Mouse (Mus musculus) forebrain, embryonic 11.5 days (tissue): ENCODE results near the gene Zfp384. TPM values are rescaled to one million over a fixed set of nuclear protein-coding genes. Genes with fewer than 3 reads are reported as not detected.

Source experiments
- ATAC-seq: fragments of 200-750 bp; cut with Nextera tagmentation; replicated peaks from 2 replicates; pipeline ENCODE4 v1.8.0; 2017; ENCODE audit warnings: moderate TSS enrichment; ENCODE audit not compliant: low FRiP score
- DNase-seq: peaks from one replicate; pipeline ENCODE4 v3.0.0-alpha.2; 2017; ENCODE audit warnings: low spot score
- H3K27ac ChIP-seq: fragments of 300-500 bp; sonication (generic); 2 replicates; pipeline ENCODE4 v1.5.1; 2014; ENCODE audit warnings: low read depth, low read length
- H3K27me3 ChIP-seq: fragments of 300-500 bp; sonication (generic); 2 replicates; pipeline ENCODE4 v1.6.1; 2014; ENCODE audit warnings: mild to moderate bottlenecking, low read length, mixed read lengths; ENCODE audit not compliant: control insufficient read depth, insufficient read depth
- H3K36me3 ChIP-seq: fragments of 300-500 bp; sonication (generic); 2 replicates; pipeline ENCODE4 v1.6.1; 2014; ENCODE audit warnings: mild to moderate bottlenecking, low read length, moderate library complexity, mixed read lengths; ENCODE audit not compliant: control insufficient read depth, insufficient read depth
- H3K4me1 ChIP-seq: fragments of 300-500 bp; sonication (generic); replicated peaks from 2 replicates; pipeline ENCODE4 v1.6.1; 2014; ENCODE audit warnings: low read length, mixed read lengths; ENCODE audit not compliant: control insufficient read depth, insufficient read depth
- H3K4me2 ChIP-seq: fragments of 300-500 bp; sonication (generic); 2 replicates; pipeline ENCODE4 v1.6.1; 2014; ENCODE audit warnings: low read depth, mild to moderate bottlenecking, low read length, moderate library complexity, mixed read lengths; ENCODE audit not compliant: severe bottlenecking
- H3K4me3 ChIP-seq: fragments of 300-500 bp; sonication (generic); 2 replicates; pipeline ENCODE4 v1.5.1; 2014; ENCODE audit warnings: low read depth, low read length
- H3K9ac ChIP-seq: fragments of 300-500 bp; sonication (generic); 2 replicates; pipeline ENCODE4 v1.6.1; 2014; ENCODE audit warnings: low read length
- H3K9me3 ChIP-seq: fragments of 300-500 bp; sonication (generic); 2 replicates; pipeline ENCODE4 v1.6.1; 2016; ENCODE audit warnings: low read length, mixed read lengths; ENCODE audit not compliant: control insufficient read depth
- WGBS: fragments of 180-500 bp; shearing (Covaris S2); extraction: QIAGEN DNeasy Blood & Tissue Kit; methylation state at CpG from one replicate; pipeline ENCODE4 v1.1.7; 2014; 5-methylcytosine and 5-hydroxymethylcytosine counted together
- polyA plus RNA-seq: library from polyadenylated mRNA; unstranded; fragments of >200 nt; fragmentation: Nextera tagmentation; extraction: Ambion mirVana; gene quantifications from 2 replicates; pipeline ENCODE4 v1.2.1, GENCODE M21; 2014

The Zfp384 gene
- polyA plus RNA-seq, 1 experiment from 2014 or later = 9.0 TPM

GRCm38 (mm10) chr6:125073825-125074224, 64.9 kb downstream of the Zfp384 start:
- Histone ChIP-seq H3K27me3 (no peaks in the 10 kb centered on the region), H3K4me1 (peaks cover 2% of the 10 kb centered on the region), H3K27ac (no peak overlapping the region), H3K9me3 (no peaks in the 10 kb centered on the region), H3K36me3 (no peaks in the 10 kb centered on the region), H3K9ac (no peak overlapping the region), H3K4me3 (no peak overlapping the region), H3K4me2 (no peak overlapping the region)
- ATAC-seq (no peak), DNase-seq (no peak)
- 74% methylated on average over 8 of the region's 8 CpGs for whole genome bisulfite sequencing

GRCm38 (mm10) chr6:125081394-125081793, 72.4 kb downstream of the Zfp384 start:
- Histone ChIP-seq H3K9ac (peak overlapping the region; percentile 69), H3K4me1 (0 out of 2 replicates have a peak, but pooled peaks cover 2% of the 10 kb centered on the region), H3K4me2 (peak overlapping the region; percentile 68), H3K27me3 (no peaks in the 10 kb centered on the region), H3K27ac (peak overlapping the region; percentile 72), H3K9me3 (no peaks in the 10 kb centered on the region), H3K4me3 (peak overlapping the region; percentile 35), H3K36me3 (no peaks in the 10 kb centered on the region)
- ATAC-seq (peak; percentile 60; the same call in 1 of the 2 replicates), DNase-seq (no peak)
- 25% methylated on average over 25 of the region's 25 CpGs for WGBS

DNA sequence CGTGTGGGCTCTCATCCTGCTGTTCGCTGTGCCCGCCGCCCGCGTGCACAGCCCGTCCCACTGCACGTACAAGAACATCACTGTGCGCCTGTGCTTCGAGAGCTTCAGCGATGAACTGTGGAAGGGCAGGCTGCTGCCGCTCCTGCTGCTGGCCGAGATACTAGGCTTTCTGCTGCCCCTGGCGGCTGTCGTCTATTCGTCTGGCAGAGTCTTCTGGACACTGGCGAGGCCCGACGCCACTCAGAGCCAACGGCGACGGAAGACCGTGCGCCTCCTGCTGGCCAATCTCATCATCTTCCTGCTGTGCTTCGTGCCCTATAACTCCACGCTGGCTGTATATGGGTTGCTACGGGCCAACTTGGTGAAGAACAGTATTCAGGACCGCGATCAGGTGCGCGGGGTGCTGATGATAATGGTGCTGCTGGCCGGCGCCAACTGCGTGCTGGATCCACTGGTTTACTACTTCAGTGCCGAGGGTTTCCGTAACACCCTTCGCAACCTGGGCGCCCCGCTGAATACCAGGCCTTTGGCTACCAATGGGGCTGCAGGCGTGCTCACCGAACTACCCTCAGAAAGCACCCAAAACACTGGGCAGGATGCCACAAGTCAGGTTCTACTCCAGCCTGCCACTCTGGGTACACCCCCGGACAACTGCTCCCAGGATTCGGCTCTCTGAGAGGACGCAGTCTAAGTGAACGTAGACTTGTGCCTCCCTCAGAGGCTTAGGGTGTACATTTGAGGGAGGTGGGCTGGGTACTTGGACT, 73.0 kb downstream of the Zfp384 start:
- Histone ChIP-seq H3K27me3 (no peaks in the 10 kb centered on the region), H3K9ac (peak overlapping the region; percentile 69), H3K4me2 (peak overlapping the region; percentile 68), H3K4me3 (peak overlapping the region; percentile 35), H3K36me3 (no peaks in the 10 kb centered on the region), H3K4me1 (0 out of 2 replicates have a peak, but pooled peaks cover 2% of the 10 kb centered on the region), H3K9me3 (no peaks in the 10 kb centered on the region), H3K27ac (peak overlapping the region; percentile 72)
- 21% methylated on average over 45 of the region's 45 CpGs for WGBS
- DNase-seq (peak; percentile 96), ATAC-seq (peak; percentile 90)

GRCm38 (mm10) chr6:125082801-125083386, 73.9 kb downstream of the Zfp384 start:
- Histone ChIP-seq H3K27me3 (no peaks in the 10 kb centered on the region), H3K9me3 (no peaks in the 10 kb centered on the region), H3K36me3 (no peaks in the 10 kb centered on the region), H3K9ac (no peak overlapping the region), H3K4me3 (no peak overlapping the region), H3K4me1 (0 out of 2 replicates have a peak, but pooled peaks cover 2% of the 10 kb centered on the region), H3K4me2 (no peak overlapping the region), H3K27ac (no peak overlapping the region)
- DNase-seq (no peak), ATAC-seq (no peak)
- 88% methylated on average over 7 of the region's 7 CpGs for WGBS

DNA sequence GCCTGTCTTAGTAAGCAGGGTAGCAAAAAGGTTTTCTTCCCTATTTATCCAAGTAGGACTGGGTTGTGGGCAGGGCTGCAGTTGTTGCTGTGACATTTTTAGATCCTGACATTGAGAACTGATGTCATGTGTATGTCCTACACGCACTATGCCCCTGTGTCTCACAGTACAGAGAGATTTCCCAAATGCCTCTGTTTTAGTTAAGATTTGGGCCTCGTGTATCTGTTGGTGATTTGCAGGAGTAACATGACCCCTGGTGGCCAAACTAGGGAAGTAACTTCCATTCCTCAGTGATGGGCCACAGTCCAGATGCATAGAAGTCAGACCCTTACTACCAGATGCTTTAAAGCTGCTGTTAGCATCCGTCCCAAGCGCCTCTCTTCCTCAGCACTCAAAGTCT, 75.5 kb downstream of the Zfp384 start:
- no peaks in the 10 kb centered on the region for H3K9me3 ChIP-seq
- no peak overlapping the region for H3K27ac ChIP-seq
- no peaks in the 10 kb centered on the region for H3K27me3 ChIP-seq
- H3K36me3 ChIP-seq = no peaks in the 10 kb centered on the region
- DNase-seq (peak; percentile 70), ATAC-seq (no peak)
- 0 out of 2 replicates have a peak overlapping the region, but pooled peaks have one; percentile 13 for H3K9ac ChIP-seq
- H3K4me2 ChIP-seq = no peak overlapping the region
- WGBS = 12% methylated on average over 4 of the region's 4 CpGs
- H3K4me1 ChIP-seq = peaks cover 11% of the 10 kb centered on the region; the same call in 1 of the 2 replicates
- H3K4me3 ChIP-seq = no peak overlapping the region

Other genes starting within 250 kb of the Zfp384 start
- 5.8 and 6.0 TPM in 2 replicates for gene Eno2, start 239.5 kb upstream of the Zfp384 start, polyA plus RNA-seq
- gene Lrrc23, start 229.4 kb upstream of the Zfp384 start, polyA plus RNA-seq = 4.5 and 6.8 TPM in 2 replicates
- gene Spsb2, start 200.5 kb upstream of the Zfp384 start, polyA plus RNA-seq = 7.5 and 8.4 TPM in 2 replicates
- 875 and 885 TPM in 2 replicates for gene Tpi1, start 194.8 kb upstream of the Zfp384 start, polyA plus RNA-seq
- gene Usp5, start 179.7 kb upstream of the Zfp384 start, polyA plus RNA-seq = 182 and 184 TPM in 2 replicates
- gene Cdca3, start 179.6 kb upstream of the Zfp384 start, polyA plus RNA-seq = 276 and 307 TPM in 2 replicates
- gene Gnb3, start 168.9 kb upstream of the Zfp384 start, polyA plus RNA-seq = 0.71 and 1.1 TPM in 2 replicates
- gene P3h3, start 151.4 kb upstream of the Zfp384 start, polyA plus RNA-seq = 17.3 and 17.8 TPM in 2 replicates
- gene Gpr162, start 145.2 kb upstream of the Zfp384 start, polyA plus RNA-seq = 2.7 and 2.8 TPM in 2 replicates
- not detected in 2 replicates for gene Cd4, start 120.9 kb upstream of the Zfp384 start, polyA plus RNA-seq
- 2.3 and 2.5 TPM in 2 replicates for gene Lag3, start 97.4 kb upstream of the Zfp384 start, polyA plus RNA-seq
- gene Ptms, start 89.0 kb upstream of the Zfp384 start, polyA plus RNA-seq = 369 and 455 TPM in 2 replicates
- gene Mlf2, start 77.8 kb upstream of the Zfp384 start, polyA plus RNA-seq = 450 and 480 TPM in 2 replicates
- gene Cops7a, start 43.6 kb upstream of the Zfp384 start, polyA plus RNA-seq = 111 and 122 TPM in 2 replicates
- gene Pianp, start 12.5 kb upstream of the Zfp384 start, polyA plus RNA-seq = 2.5 TPM in 2 replicates
- 126 and 135 TPM in 2 replicates for gene Ing4, start 30.6 kb downstream of the Zfp384 start, polyA plus RNA-seq
- 14.6 and 15.8 TPM in 2 replicates for gene Acrbp, start 40.5 kb downstream of the Zfp384 start, polyA plus RNA-seq
- gene Lpar5, start 58.8 kb downstream of the Zfp384 start, polyA plus RNA-seq = 0.21 and 0.36 TPM in 2 replicates
- 124 and 131 TPM in 2 replicates for gene Chd4, start 86.8 kb downstream of the Zfp384 start, polyA plus RNA-seq
- gene Nop2, start 122.8 kb downstream of the Zfp384 start, polyA plus RNA-seq = 65.4 and 70.3 TPM in 2 replicates
- 10.5 and 12.3 TPM in 2 replicates for gene Iffo1, start 136.1 kb downstream of the Zfp384 start, polyA plus RNA-seq
- gene Gapdh, start 157.3 kb downstream of the Zfp384 start, polyA plus RNA-seq = 2,700 and 2,872 TPM in 2 replicates
- 225 and 271 TPM in 2 replicates for gene Ncapd2, start 182.6 kb downstream of the Zfp384 start, polyA plus RNA-seq
- gene Mrpl51, start 182.7 kb downstream of the Zfp384 start, polyA plus RNA-seq = 195 and 197 TPM in 2 replicates
- gene Vamp1, start 206.4 kb downstream of the Zfp384 start, polyA plus RNA-seq = 1.9 and 2.1 TPM in 2 replicates
- 1.1 and 1.8 TPM in 2 replicates for gene Tapbpl, start 222.7 kb downstream of the Zfp384 start, polyA plus RNA-seq
- gene Cd27, start 227.9 kb downstream of the Zfp384 start, polyA plus RNA-seq = 1.3 and 2.3 TPM in 2 replicates